Mouse (Mus musculus) gonadal fat pad, adult 2 months (tissue): Measurements from ENCODE around the gene Slco1b2. TPM values are rescaled to one million over a fixed set of nuclear protein-coding genes. Genes with fewer than 3 reads are reported as not detected.
"Not testable (repeated sequence)": the region's sequence is repeated elsewhere in the genome, so short reads cannot be mapped to it uniquely, and the experiment has no call there.

ENCODE experiments used
- DNase-seq: peaks from one replicate; pipeline ENCODE4 v3.0.0-alpha.2; 2012; ENCODE audit warnings: low read depth
- polyA plus RNA-seq: library from polyadenylated mRNA; depleted of rRNA; stranded (reverse); fragments of >200 nt; gene quantifications from 2 replicates; pipeline ENCODE4 v1.2.3, GENCODE M21; 2012; rRNA removed

Gene Slco1b2
- polyA plus RNA-seq = 0.15 TPM in 1 of 2 replicates, not detected in the other

DNA sequence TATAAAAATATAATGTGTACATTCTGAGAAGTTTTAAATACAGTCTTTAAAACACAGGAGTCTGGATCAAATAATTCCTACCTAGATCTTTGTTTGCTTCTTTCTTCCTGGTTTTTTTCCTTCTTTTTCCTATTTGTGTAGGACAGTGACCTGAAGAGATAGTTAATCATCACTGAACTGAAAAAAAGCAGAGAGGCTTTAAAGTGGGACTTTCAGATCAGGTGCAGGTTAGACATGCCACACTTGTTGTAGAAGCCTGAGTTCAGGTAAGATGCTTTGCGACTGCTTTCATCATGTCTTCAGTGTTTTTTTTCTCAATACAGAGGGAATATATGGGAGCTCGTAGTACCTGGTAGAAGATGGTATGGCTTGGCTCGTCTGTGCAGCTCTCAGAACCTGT lies at the start of gene Slco1b2:
Gene Slco1b2, plus strand, starts transcription at position 228 of the 400 bp plus-strand sequence.
- DNase-seq = no peak

GRCm38 (mm10) chr6:141584791-141585403 lies 44.4 kb upstream of the Slco1b2 start:
- DNase-seq = no peak

DNA sequence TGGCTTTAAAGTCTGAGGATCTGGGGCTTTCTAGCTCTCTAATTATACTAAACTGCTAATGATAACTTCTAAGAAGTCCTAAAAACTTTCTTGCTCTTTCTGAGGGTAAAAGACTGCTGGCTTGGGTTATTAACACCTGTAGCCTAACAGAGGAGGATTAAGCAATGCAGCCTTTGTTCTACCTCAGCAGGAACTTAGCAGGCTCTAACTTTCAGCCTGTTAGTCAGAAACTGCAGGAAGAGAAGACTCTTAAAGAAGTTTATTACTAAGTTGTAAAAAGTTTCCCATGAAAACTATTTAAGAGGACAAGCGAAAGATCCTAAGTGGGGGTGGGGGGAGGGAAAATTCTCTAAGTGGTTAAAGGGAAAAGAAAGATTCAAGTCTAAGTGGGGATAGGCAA lies 39.3 kb upstream of the Slco1b2 start:
- DNase-seq = no peak

- DNase-seq = not testable (repeated sequence)
Measured at GRCm38 (mm10) chr6:141590598-141591200, 38.6 kb upstream of the Slco1b2 start.

DNA sequence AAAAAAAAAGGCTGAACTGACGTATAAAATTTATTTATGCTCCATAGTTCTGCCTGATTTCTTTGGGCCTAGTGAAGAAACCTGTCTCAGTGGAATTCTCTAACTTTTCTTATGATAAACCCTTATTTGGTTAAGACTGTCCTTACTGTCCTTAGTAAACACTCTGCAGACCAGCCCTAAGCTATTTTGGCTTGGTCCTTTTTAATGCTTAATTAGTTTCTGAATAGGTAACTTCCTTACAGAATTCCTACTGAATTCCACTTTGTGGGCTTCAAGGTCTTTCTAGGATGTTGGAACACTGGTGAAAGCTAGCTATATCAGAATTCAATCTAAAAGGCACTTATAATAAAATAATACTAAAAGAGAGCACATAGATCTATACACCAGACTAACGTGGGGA lies 33.2 kb upstream of the Slco1b2 start:
- no peak for DNase-seq

- DNase-seq = no peak
Measured at GRCm38 (mm10) chr6:141597037-141597436, 32.3 kb upstream of the Slco1b2 start.

GRCm38 (mm10) chr6:141600940-141601339 lies 28.4 kb upstream of the Slco1b2 start:
- DNase-seq = no peak

DNA sequence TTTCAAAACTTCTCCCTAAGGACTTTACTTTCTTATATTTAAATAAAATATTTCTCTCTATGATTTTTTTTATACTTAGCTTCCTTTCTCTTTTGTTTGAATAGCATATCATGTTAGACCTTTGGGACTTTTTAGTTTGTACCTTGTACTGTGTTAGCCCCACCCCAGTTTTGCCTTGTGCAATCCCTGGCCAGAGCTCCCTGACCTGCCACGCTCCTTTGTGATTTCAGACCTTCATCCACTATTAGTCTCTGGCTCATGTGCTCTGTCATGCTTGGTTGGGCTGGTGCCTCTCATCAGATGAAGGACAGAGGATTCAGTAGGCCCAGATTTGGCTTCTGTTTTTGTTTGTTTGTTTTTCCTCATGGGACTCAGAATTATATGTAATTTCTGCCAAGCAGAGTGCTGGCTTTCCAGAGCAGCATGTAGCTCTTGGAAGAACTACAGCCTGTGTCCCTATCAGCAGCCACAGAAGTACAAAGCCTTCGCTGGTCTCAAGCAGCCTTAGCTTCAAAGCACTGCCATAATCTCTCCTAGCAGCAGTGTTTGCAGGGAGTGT lies 18.5 kb upstream of the Slco1b2 start:
- no peak for DNase-seq

GRCm38 (mm10) chr6:141614017-141614416 lies 15.3 kb upstream of the Slco1b2 start:
- no peak for DNase-seq

- DNase-seq = no peak
Measured at GRCm38 (mm10) chr6:141615348-141615747, 14.0 kb upstream of the Slco1b2 start.

DNA sequence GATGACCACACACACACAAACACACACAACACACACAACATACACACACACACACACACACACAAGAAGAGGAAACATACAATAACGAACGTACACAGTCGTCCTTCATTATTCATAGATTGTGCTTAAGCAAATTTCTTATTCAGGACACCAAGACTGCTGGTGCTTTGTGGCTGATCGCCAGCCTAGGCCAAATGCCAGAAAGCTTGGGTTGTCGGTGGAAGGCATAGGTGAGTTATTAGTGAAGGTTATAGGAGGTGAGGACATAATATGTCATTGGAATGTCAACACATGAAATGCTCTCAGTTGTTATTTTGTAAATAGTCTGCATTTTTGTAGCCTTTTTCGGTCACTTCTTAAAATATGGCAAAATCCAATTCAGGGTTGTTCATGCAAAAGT lies 3.6 kb downstream of the Slco1b2 start:
- no peak for DNase-seq

GRCm38 (mm10) chr6:141635250-141635649 lies 5.9 kb downstream of the Slco1b2 start:
- DNase-seq = no peak

- no peak for DNase-seq
Measured at GRCm38 (mm10) chr6:141640639-141641038, 11.3 kb downstream of the Slco1b2 start.

- DNase-seq = no peak
Measured at GRCm38 (mm10) chr6:141687008-141687407, 57.7 kb downstream of the Slco1b2 start.

DNA sequence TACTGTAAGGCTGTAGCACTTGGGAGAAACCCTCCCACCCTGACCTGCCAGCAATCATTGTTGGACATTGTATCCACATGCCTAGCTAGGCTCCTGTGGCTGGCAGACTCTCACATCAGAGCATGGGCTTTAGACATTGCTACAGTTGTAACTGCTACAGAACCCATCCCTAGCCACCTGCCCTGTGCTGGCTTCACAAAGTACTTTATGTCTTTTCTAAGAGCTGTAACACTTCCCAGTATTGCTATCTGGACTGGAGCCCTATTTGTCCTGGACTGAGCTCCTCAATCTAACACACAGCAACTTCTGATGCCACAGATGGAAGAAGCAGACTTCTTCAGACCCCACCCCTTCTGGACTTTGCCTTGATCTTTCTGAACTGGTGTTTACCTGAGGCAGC lies 61.9 kb downstream of the Slco1b2 start:
- DNase-seq = no peak

Other genes with a start within 250 kb of the Slco1b2 start
- 0.15 and 0.36 TPM in 2 replicates for gene Slco1c1, start 105.2 kb upstream of the Slco1b2 start, polyA plus RNA-seq
- gene Gm5724, start 144.3 kb downstream of the Slco1b2 start, polyA plus RNA-seq = 0.08 and 0.09 TPM in 2 replicates
- 0.59 and 1.3 TPM in 2 replicates for gene Slco1a4, start 226.7 kb downstream of the Slco1b2 start, polyA plus RNA-seq